Mouse (Mus musculus) forebrain, embryonic 13.5 days (tissue): Measurements from ENCODE around the gene Soat1. TPM values are rescaled to one million over a fixed set of nuclear protein-coding genes. Genes with fewer than 3 reads are reported as not detected.

ENCODE experiments used
- ATAC-seq: fragments of 200-750 bp; cut with Nextera tagmentation; 2 replicates; pipeline ENCODE4 v1.8.0; 2017
- H3K27ac ChIP-seq: fragments of 300-500 bp; sonication (generic); 2 replicates; pipeline ENCODE4 v1.5.1; 2015; ENCODE audit warnings: inconsistent platforms, mild to moderate bottlenecking, moderate library complexity
- H3K27me3 ChIP-seq: fragments of 300-500 bp; sonication (generic); 2 replicates; pipeline ENCODE4 v1.6.1; 2015; ENCODE audit warnings: mild to moderate bottlenecking, inconsistent platforms
- H3K36me3 ChIP-seq: fragments of 300-500 bp; sonication (generic); 2 replicates; pipeline ENCODE4 v1.6.1; 2015; ENCODE audit warnings: mild to moderate bottlenecking, inconsistent platforms; ENCODE audit not compliant: poor library complexity, severe bottlenecking
- H3K4me1 ChIP-seq: fragments of 300-500 bp; sonication (generic); 2 replicates; pipeline ENCODE4 v1.6.1; 2015; ENCODE audit warnings: inconsistent platforms
- H3K4me2 ChIP-seq: fragments of 300-500 bp; sonication (generic); 2 replicates; pipeline ENCODE4 v1.6.1; 2015; ENCODE audit warnings: inconsistent platforms, mild to moderate bottlenecking, moderate library complexity
- H3K4me3 ChIP-seq: fragments of 300-500 bp; sonication (generic); 2 replicates; pipeline ENCODE4 v1.5.1; 2015; ENCODE audit warnings: mild to moderate bottlenecking, inconsistent platforms
- H3K9ac ChIP-seq: fragments of 300-500 bp; sonication (generic); 2 replicates; pipeline ENCODE4 v1.6.1; 2015; ENCODE audit warnings: mild to moderate bottlenecking, inconsistent platforms
- H3K9me3 ChIP-seq: fragments of 300-500 bp; sonication (generic); replicated peaks from 2 replicates; pipeline ENCODE4 v1.6.1; 2016; ENCODE audit warnings: inconsistent platforms
- WGBS: fragments of 180-500 bp; shearing (Covaris S2); methylation state at CpG from one replicate; pipeline ENCODE4 v1.1.7; 2015; 5-methylcytosine and 5-hydroxymethylcytosine counted together
- polyA plus RNA-seq: library from polyadenylated mRNA; unstranded; fragments of >200 nt; fragmentation: Nextera tagmentation; extraction: Ambion mirVana; gene quantifications from 2 replicates; pipeline ENCODE4 v1.2.1, GENCODE M21; 2015

Gene Soat1
- polyA plus RNA-seq, 1 experiment from 2014 or later: 16.0 TPM

DNA sequence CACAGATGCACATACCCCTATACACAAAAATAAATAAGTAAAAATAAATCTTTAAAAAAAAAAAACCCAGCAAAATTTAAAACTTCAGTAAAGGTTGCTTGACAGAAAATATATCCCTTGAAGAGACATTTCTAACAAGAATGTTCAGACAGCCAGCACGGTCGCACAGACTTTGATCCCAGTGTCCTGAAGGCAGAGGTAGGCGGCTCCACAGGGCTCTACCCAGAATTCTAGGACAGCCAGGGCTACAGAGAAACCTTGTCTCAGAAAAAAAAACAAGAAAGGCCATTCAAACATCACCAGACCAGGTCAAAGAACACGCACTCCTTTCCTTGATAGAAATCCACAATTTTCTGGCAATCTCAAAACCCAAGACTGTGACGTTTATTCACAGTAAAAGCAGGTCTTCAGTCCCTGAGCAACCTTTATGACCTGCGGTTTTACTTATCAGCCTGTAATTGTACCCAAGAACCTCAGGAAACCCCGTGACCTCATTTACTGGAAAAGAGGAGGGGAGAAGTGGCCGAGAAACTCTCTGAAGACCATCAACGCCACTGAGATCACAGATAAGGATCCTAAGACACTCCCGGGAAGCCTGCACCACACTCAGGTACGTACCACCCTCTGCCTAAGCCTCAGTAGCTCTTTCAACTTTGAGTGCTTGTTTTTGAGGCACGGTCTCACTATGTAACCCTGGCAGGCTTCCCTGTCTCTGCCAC is 11.7 kb downstream of the Soat1 start:
- H3K27me3 ChIP-seq: no peaks in the 10 kb centered on the region
- H3K9ac ChIP-seq: no peak overlapping the region
- no peak overlapping the region for H3K4me2 ChIP-seq
- no peaks in the 10 kb centered on the region for H3K9me3 ChIP-seq
- 86% methylated on average over 12 of the region's 12 CpGs for WGBS
- peaks cover 19% of the 10 kb centered on the region for H3K36me3 ChIP-seq
- no peaks in the 10 kb centered on the region for H3K4me1 ChIP-seq
- no peak overlapping the region for H3K27ac ChIP-seq
- H3K4me3 ChIP-seq: no peak overlapping the region
- no peak for ATAC-seq

DNA sequence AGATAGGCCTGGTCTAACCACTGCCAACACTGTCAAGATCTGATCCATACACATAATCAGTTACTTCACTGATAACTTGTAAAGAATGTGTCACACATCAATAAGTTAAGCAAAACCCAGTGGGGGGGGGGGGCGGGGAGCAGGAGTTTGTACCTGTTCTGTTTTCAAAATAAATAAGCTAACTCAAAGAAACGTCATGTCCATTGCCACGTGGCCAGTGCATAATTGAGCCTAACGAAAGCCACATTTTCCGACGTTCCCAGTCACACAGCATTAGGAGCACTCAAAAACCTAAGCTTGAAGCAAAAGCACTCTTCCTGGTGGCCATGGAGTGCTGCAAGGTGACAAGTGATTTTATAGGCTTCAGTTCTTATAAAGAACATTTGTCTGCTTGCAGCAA is 13.1 kb downstream of the Soat1 start:
- no peak overlapping the region for H3K4me2 ChIP-seq
- H3K36me3 ChIP-seq: peaks cover 12% of the 10 kb centered on the region
- no peak overlapping the region for H3K4me3 ChIP-seq
- no peak overlapping the region for H3K9ac ChIP-seq
- no peaks in the 10 kb centered on the region for H3K9me3 ChIP-seq
- H3K27ac ChIP-seq: no peak overlapping the region
- H3K27me3 ChIP-seq: no peaks in the 10 kb centered on the region
- WGBS: 88% methylated on average over 6 of the region's 6 CpGs
- ATAC-seq: no peak
- no peaks in the 10 kb centered on the region for H3K4me1 ChIP-seq

DNA sequence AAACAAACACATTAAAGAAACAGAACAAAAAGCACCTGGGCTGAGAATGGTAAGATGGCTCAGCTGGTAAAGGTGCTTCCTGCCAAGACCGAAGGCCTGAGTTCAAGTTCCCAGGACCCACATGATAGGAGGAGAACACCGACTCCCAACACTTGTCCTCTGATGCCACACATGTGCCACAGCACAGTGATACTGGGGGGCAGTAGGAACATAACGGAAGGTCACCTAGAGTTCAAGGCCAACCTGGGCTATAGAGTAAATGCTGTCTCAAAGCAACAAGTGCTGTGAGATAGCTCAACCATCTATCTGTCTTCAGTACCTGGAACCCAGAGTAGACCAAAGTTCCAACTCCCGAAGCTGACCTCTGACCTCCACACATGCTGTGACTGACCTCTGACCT is 13.9 kb downstream of the Soat1 start:
- Histone ChIP-seq H3K9me3 (no peaks in the 10 kb centered on the region), H3K27ac (no peak overlapping the region), H3K9ac (no peak overlapping the region), H3K4me3 (no peak overlapping the region), H3K4me1 (no peaks in the 10 kb centered on the region), H3K36me3 (peaks cover 4% of the 10 kb centered on the region), H3K27me3 (no peaks in the 10 kb centered on the region), H3K4me2 (no peak overlapping the region)
- 95% methylated on average over 4 of the region's 4 CpGs for WGBS
- ATAC-seq: no peak

DNA sequence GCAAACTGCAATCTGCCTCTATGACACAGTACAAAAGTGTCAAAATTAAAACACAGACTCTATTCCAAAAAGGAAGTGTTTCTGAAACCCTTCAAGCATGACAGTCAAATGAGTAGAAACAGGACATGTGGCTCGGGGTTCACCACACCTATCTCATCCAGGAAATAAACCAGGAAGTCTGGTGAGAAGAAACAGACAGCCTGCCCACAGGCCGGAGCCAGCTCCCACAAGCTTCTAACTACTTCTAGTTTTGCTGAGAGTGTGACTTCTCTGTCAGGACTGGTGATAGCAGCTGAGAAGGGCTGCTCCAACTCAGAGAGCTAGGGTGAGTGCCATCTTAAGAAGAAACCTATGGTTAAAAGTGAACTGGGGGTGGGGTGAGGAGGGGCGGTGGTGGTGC is 14.4 kb downstream of the Soat1 start:
- Histone ChIP-seq H3K9me3 (no peaks in the 10 kb centered on the region), H3K27ac (no peak overlapping the region), H3K4me2 (no peak overlapping the region), H3K4me3 (no peak overlapping the region), H3K4me1 (no peaks in the 10 kb centered on the region), H3K9ac (no peak overlapping the region), H3K27me3 (no peaks in the 10 kb centered on the region), H3K36me3 (peaks cover 3% of the 10 kb centered on the region; the same call in 1 of the 2 replicates)
- no peak for ATAC-seq
- WGBS: 88% methylated on average over 3 of the region's 3 CpGs

DNA sequence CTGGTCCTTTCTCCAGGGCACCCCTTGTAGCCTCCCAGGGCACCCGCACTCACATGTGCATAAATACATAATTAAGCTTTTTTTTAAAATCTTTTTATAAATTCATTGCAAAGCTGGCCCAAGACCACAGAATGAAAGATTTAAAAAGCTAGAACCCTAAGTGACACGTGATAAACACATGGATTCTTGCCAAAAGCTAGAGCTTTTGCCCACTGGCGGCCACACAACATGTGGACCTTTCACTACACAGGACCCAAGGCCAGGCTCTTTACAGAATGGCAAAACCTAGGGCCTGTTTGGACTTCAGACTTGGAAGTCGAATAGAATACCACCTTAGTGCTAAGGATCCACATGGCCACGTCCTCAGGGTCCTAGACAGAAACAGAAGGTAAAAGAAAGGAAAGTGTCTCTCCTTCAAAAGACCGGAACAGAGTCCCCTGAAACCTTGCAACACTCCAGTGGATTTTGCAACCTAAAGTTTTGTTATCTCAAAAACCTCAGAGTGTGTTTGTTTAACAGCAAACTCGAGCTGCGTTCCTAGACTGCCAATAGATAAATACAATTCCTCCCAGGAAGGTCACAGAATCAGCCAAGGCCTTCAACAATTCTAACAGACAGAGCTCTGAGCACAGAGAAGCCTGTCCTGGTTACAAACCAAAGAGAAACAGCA is 15.6 kb downstream of the Soat1 start:
- H3K4me2 ChIP-seq: no peak overlapping the region
- peaks cover 3% of the 10 kb centered on the region; the same call in 1 of the 2 replicates for H3K36me3 ChIP-seq
- H3K4me1 ChIP-seq: no peaks in the 10 kb centered on the region
- H3K4me3 ChIP-seq: no peak overlapping the region
- no peak overlapping the region for H3K9ac ChIP-seq
- ATAC-seq: no peak
- 91% methylated on average over 8 of the region's 8 CpGs for WGBS
- no peaks in the 10 kb centered on the region for H3K9me3 ChIP-seq
- H3K27me3 ChIP-seq: no peaks in the 10 kb centered on the region
- no peak overlapping the region for H3K27ac ChIP-seq

DNA sequence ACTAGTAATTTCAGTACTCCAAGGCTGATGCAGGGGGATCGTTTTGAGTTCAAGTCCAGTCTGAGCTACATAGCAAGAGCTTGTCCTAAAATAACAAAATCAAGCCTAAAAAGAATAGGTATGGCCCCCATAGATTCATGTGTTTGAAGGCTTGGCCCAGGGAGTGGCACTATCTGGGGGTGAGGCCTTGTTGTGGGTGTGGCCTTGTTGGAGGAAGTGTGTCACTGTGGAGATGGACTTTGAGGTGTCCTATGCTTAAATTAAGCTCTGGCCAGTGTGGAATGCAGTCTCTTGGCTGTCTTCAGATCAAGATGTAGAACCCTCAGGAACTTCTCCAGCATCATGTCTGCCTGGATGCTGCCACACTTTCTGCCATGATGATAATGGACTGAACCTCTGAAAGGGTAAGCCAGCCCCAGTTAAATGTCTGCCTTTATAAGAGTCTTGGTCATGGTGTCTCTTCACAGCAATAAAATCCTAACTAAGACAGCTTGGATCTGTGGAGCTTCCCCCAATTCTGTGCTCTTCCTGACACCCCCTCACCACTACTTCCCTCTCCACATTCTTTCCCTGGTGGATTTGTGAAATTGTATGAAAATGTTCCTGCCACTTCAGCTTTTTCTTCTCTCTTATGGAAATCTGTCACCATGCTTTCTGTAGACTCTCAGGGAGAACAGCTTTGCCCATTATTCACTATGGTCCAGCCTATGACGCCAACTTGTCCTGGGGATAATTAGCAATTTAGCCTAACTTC is 18.9 kb downstream of the Soat1 start:
- Histone ChIP-seq H3K4me2 (no peak overlapping the region), H3K9me3 (no peaks in the 10 kb centered on the region), H3K27me3 (no peaks in the 10 kb centered on the region), H3K4me1 (peaks cover 6% of the 10 kb centered on the region; the same call in 1 of the 2 replicates), H3K9ac (no peak overlapping the region), H3K36me3 (peaks cover 3% of the 10 kb centered on the region; the same call in 1 of the 2 replicates), H3K4me3 (no peak overlapping the region), H3K27ac (no peak overlapping the region)
- no peak for ATAC-seq
- WGBS: 90% methylated on average over 2 of the region's 2 CpGs

DNA sequence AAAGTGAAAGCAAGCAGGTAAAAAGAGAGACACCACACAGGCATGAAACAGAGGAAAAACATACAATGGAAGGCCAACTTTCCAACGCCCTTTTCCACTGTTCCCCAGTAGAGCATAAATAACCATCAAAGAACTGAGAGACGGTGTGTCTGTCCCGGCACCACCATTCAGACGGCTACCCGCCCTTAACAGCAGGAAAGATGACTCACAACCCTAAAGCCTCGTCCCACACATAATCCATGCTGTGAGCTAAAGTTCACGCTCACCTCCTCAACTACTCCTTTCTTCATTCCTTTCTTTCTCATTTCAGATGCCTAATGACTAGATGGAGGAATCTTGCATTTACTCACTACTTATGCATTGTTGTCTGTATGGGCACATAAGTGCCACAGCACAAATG is 19.7 kb downstream of the Soat1 start:
- ATAC-seq: no peak
- no peak overlapping the region for H3K9ac ChIP-seq
- H3K27me3 ChIP-seq: no peaks in the 10 kb centered on the region
- 69% methylated on average over 7 of the region's 7 CpGs for WGBS
- H3K27ac ChIP-seq: no peak overlapping the region
- H3K4me3 ChIP-seq: no peak overlapping the region
- no peaks in the 10 kb centered on the region for H3K9me3 ChIP-seq
- no peak overlapping the region for H3K4me2 ChIP-seq
- peaks cover 10% of the 10 kb centered on the region; the same call in 1 of the 2 replicates for H3K4me1 ChIP-seq
- H3K36me3 ChIP-seq: peaks cover 3% of the 10 kb centered on the region; the same call in 1 of the 2 replicates

DNA sequence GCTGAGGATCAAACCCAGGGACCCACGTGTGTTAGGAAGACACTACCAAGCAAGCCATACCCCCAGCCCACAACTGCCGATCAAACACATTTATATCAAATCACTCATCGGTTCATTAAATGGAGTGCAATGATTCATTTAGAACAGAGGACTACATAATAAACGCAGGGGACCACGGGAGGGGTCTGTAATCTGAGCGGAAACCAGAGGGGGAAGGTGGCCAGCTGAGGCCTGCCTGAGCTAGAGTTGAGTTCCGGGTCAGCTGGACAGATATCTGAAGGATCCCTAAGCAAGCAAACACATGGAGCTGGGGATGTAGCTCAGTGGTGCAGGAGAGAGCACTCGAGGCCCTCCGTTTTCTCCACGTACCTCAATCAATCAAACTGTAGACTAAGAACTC is 20.3 kb downstream of the Soat1 start:
- no peak overlapping the region for H3K4me3 ChIP-seq
- H3K36me3 ChIP-seq: peaks cover 3% of the 10 kb centered on the region; the same call in 1 of the 2 replicates
- no peak overlapping the region for H3K27ac ChIP-seq
- no peak overlapping the region for H3K9ac ChIP-seq
- no peaks in the 10 kb centered on the region for H3K27me3 ChIP-seq
- no peaks in the 10 kb centered on the region for H3K9me3 ChIP-seq
- ATAC-seq: no peak
- H3K4me2 ChIP-seq: no peak overlapping the region
- whole genome bisulfite sequencing: 88% methylated on average over 10 of the region's 10 CpGs
- H3K4me1 ChIP-seq: peaks cover 10% of the 10 kb centered on the region; the same call in 1 of the 2 replicates

DNA sequence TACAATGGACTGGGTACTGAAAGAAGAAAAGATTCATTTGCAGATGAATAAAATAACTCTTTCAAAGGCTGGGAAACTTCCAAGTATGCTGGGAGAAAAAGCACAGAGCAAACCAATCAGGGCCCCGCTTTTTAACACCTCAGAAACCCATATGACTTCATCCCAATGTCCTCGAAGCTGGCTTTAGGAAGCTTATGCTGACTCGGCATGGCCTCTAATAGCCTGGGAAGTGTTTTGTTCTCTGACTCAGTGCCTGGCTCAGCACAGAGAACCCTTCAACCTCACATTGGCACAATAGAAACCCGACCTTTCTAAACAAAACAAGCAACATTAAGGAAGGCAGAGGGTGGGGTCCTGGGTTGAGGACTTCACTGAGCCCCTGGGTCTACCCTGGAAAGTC is 23.7 kb downstream of the Soat1 start:
- Histone ChIP-seq H3K4me3 (no peak overlapping the region), H3K4me1 (peaks cover 11% of the 10 kb centered on the region), H3K27ac (no peak overlapping the region), H3K36me3 (peaks cover 3% of the 10 kb centered on the region; the same call in 1 of the 2 replicates), H3K27me3 (no peaks in the 10 kb centered on the region), H3K9ac (no peak overlapping the region), H3K4me2 (no peak overlapping the region), H3K9me3 (no peaks in the 10 kb centered on the region)
- WGBS: 19% methylated on average over 4 of the region's 4 CpGs
- no peak for ATAC-seq

DNA sequence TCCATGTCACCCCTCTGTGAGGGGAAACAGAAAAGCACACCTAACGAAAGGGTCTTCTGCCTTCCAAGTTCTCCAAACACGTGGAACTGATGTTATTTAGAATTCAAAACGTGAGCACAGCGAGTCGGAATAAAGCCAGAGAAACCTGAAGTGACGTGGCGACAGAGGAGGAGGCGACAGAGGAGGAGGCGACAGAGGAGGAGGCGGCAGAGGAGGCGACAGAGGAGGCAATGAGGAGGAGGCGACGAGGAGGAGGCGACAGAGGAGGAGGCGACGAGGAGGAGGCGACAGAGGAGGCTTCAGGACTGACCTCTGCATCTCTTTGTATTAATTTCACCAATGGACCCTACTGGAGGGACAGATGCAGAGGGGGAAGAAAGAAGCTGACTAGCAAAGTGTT is 24.4 kb downstream of the Soat1 start:
- H3K9ac ChIP-seq: no peak overlapping the region
- no peak overlapping the region for H3K27ac ChIP-seq
- no peaks in the 10 kb centered on the region for H3K27me3 ChIP-seq
- peaks cover 18% of the 10 kb centered on the region for H3K4me1 ChIP-seq
- 67% methylated on average over 17 of the region's 17 CpGs for WGBS
- no peak overlapping the region for H3K4me2 ChIP-seq
- H3K9me3 ChIP-seq: no peaks in the 10 kb centered on the region
- ATAC-seq: no peak
- no peaks in the 10 kb centered on the region for H3K36me3 ChIP-seq
- no peak overlapping the region for H3K4me3 ChIP-seq

DNA sequence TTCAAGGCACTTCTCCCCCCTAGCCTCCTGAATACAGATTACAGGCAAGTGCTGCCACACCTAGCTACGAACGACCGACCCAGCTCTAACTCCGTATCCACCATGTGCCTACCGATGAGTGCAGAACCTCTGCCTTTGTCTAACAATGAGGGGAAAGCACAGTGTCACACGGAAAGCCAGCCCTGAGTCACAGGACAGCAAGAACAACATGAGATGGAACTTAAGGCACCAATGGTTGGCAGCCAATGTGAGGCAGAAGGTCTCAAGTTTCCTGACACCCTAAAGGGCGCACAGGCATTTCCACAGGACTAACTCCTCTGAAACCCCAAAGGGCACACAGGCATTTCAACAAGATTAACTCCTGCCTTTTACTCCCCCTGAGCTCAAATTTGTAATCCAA is 25.0 kb downstream of the Soat1 start:
- 85% methylated on average over 7 of the region's 7 CpGs for WGBS
- no peak for ATAC-seq
- no peaks in the 10 kb centered on the region for H3K27me3 ChIP-seq

DNA sequence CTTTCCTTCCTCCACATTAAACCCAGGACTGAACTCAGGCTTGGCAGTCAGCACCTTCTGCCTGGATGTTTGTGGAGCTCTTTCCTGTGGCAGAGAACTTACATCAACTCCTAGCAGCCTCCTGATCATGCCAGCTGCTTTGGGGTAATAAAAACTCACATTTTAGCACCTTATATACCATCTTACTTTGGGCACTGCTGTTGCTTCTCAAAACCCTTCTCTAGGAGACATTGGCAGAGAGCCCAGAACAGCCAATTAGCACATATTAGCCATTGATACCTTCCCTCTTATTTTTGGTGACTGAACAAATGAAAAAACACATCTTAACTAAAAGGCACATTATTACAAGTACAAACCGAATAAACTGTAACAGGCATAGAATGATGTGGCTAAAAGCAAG is 29.1 kb downstream of the Soat1 start:
- Histone ChIP-seq H3K4me2 (no peak overlapping the region), H3K9me3 (no peaks in the 10 kb centered on the region), H3K4me3 (no peak overlapping the region), H3K27ac (peak overlapping the region; percentile 26), H3K36me3 (peaks cover 17% of the 10 kb centered on the region), H3K27me3 (no peaks in the 10 kb centered on the region), H3K9ac (no peak overlapping the region), H3K4me1 (peaks cover 14% of the 10 kb centered on the region)
- WGBS: 28% methylated on average over 1 of the region's 1 CpGs
- peak; percentile 59; the same call in 1 of the 2 replicates for ATAC-seq

More for the DNA sequence above, 25.0 kb downstream of the Soat1 start:
- H3K4me1 ChIP-seq: peaks cover 21% of the 10 kb centered on the region
- no peaks in the 10 kb centered on the region for H3K9me3 ChIP-seq
- no peak overlapping the region for H3K4me3 ChIP-seq
- H3K36me3 ChIP-seq: no peaks in the 10 kb centered on the region
- H3K9ac ChIP-seq: no peak overlapping the region
- H3K27ac ChIP-seq: no peak overlapping the region
- no peak overlapping the region for H3K4me2 ChIP-seq
